Mouse (Mus musculus): ENCODE results near the gene Proser1. TPM values are rescaled to one million over a fixed set of nuclear protein-coding genes. Genes with fewer than 3 reads are reported as not detected.
A peak's percentile ranks its signal among the peaks of the same experiment; 100 is the strongest.

Proser1 gene
- total and polyA plus RNA-seq, 2 experiments from 2014 or later = 9.2 to 12.1 TPM

GRCm38 (mm10) chr3:53498351-53498905 is 35.0 kb downstream of the Proser1 start:
- Histone ChIP-seq H3K9me3 (ENCODE audit: low read length) (no peaks in the 10 kb centered on the region), H3K27ac (ENCODE audit: low read depth, low read length) (no peak overlapping the region), H3K4me2 (ENCODE audit: low read depth) (no peak overlapping the region), H3K27me3 (ENCODE audit: insufficient read depth, low read length) (no peaks in the 10 kb centered on the region), H3K9ac (no peak overlapping the region), H3K4me3 (ENCODE audit: low read depth, low read length) (no peak overlapping the region), H3K36me3 (ENCODE audit: insufficient read depth) (no peaks in the 10 kb centered on the region), H3K4me1 (ENCODE audit: insufficient read depth) (no peaks in the 10 kb centered on the region)
- no peak for DNase-seq
- WGBS = 86% methylated on average over 6 of the region's 6 CpGs
- ATAC-seq = no peak
- TF ChIP-seq CTCF (IDR thresholded peaks at IDR 0.05; ENCODE audit: low read depth) = no peak

- Histone ChIP-seq H3K27ac (ENCODE audit: low read depth, low read length) (no peak overlapping the region), H3K9me3 (ENCODE audit: low read length) (no peaks in the 10 kb centered on the region), H3K4me2 (ENCODE audit: low read depth) (no peak overlapping the region), H3K4me3 (ENCODE audit: low read depth, low read length) (no peak overlapping the region), H3K36me3 (ENCODE audit: insufficient read depth) (no peaks in the 10 kb centered on the region), H3K4me1 (ENCODE audit: insufficient read depth) (no peaks in the 10 kb centered on the region), H3K27me3 (ENCODE audit: insufficient read depth, low read length) (no peaks in the 10 kb centered on the region), H3K9ac (no peak overlapping the region)
- WGBS = 63% methylated on average over 6 of the region's 6 CpGs
- DNase-seq = peak; percentile 45
- peak; percentile 80 for TF ChIP-seq CTCF (IDR thresholded peaks at IDR 0.05; ENCODE audit: low read depth)
- peak; percentile 82 for ATAC-seq
These were observed 39.0 kb downstream of the Proser1 start for GRCm38 (mm10) chr3:53502428-53502827.

- Histone ChIP-seq H3K27me3 (ENCODE audit: insufficient read depth, low read length) (no peaks in the 10 kb centered on the region), H3K4me2 (ENCODE audit: low read depth) (no peak overlapping the region), H3K27ac (ENCODE audit: low read depth, low read length) (no peak overlapping the region), H3K9ac (no peak overlapping the region), H3K9me3 (ENCODE audit: low read length) (no peaks in the 10 kb centered on the region), H3K4me1 (ENCODE audit: insufficient read depth) (no peaks in the 10 kb centered on the region), H3K4me3 (ENCODE audit: low read depth, low read length) (no peak overlapping the region), H3K36me3 (ENCODE audit: insufficient read depth) (no peaks in the 10 kb centered on the region; the same call in 1 of the 2 replicates)
- WGBS = 66% methylated on average over 5 of the region's 5 CpGs
- DNase-seq = no peak
- TF ChIP-seq CTCF (IDR thresholded peaks at IDR 0.05; ENCODE audit: low read depth) = no peak
- no peak for ATAC-seq
These were observed 49.6 kb downstream of the Proser1 start for GRCm38 (mm10) chr3:53513096-53513495.

GRCm38 (mm10) chr3:53514221-53515065 is 51.0 kb downstream of the Proser1 start:
- no peak overlapping the region for H3K9ac ChIP-seq
- H3K9me3 ChIP-seq (ENCODE audit: low read length) = no peaks in the 10 kb centered on the region
- ATAC-seq (peak; percentile 69), DNase-seq (peak; percentile 21)
- TF ChIP-seq CTCF (IDR thresholded peaks at IDR 0.05; ENCODE audit: low read depth) = no peak
- WGBS = 75% methylated on average over 4 of the region's 4 CpGs
- H3K4me2 ChIP-seq (ENCODE audit: low read depth) = no peak overlapping the region
- no peaks in the 10 kb centered on the region for H3K4me1 ChIP-seq (ENCODE audit: insufficient read depth)
- H3K4me3 ChIP-seq (ENCODE audit: low read depth, low read length) = no peak overlapping the region
- H3K36me3 ChIP-seq (ENCODE audit: insufficient read depth) = no peaks in the 10 kb centered on the region; the same call in 1 of the 2 replicates
- H3K27ac ChIP-seq (ENCODE audit: low read depth, low read length) = no peak overlapping the region
- H3K27me3 ChIP-seq (ENCODE audit: insufficient read depth, low read length) = no peaks in the 10 kb centered on the region

- no peak overlapping the region for H3K9ac ChIP-seq
- H3K9me3 ChIP-seq (ENCODE audit: low read length) = no peaks in the 10 kb centered on the region
- no peaks in the 10 kb centered on the region for H3K36me3 ChIP-seq (ENCODE audit: insufficient read depth)
- peak; percentile 23; the same call in 1 of the 2 replicates for ATAC-seq
- no peaks in the 10 kb centered on the region for H3K27me3 ChIP-seq (ENCODE audit: insufficient read depth, low read length)
- no peak overlapping the region for H3K4me3 ChIP-seq (ENCODE audit: low read depth, low read length)
- no peak overlapping the region for H3K4me2 ChIP-seq (ENCODE audit: low read depth)
- 0 out of 2 replicates have a peak overlapping the region, but pooled peaks have one; percentile 0 for H3K27ac ChIP-seq (ENCODE audit: low read depth, low read length)
- H3K4me1 ChIP-seq (ENCODE audit: insufficient read depth) = no peaks in the 10 kb centered on the region
- 58% methylated on average over 10 of the region's 10 CpGs for WGBS
- DNase-seq = no peak
- no peak for TF ChIP-seq CTCF (IDR thresholded peaks at IDR 0.05; ENCODE audit: low read depth)
These were observed 59.3 kb downstream of the Proser1 start for GRCm38 (mm10) chr3:53522794-53523193.

GRCm38 (mm10) chr3:53525737-53526136 is 62.3 kb downstream of the Proser1 start:
- Histone ChIP-seq H3K27ac (ENCODE audit: low read depth, low read length) (no peak overlapping the region), H3K9ac (0 out of 2 replicates have a peak overlapping the region, but pooled peaks have one; percentile 40), H3K9me3 (ENCODE audit: low read length) (no peaks in the 10 kb centered on the region), H3K27me3 (ENCODE audit: insufficient read depth, low read length) (no peaks in the 10 kb centered on the region), H3K4me2 (ENCODE audit: low read depth) (peak overlapping the region; percentile 63), H3K4me1 (ENCODE audit: insufficient read depth) (no peaks in the 10 kb centered on the region), H3K4me3 (ENCODE audit: low read depth, low read length) (peak overlapping the region; percentile 41), H3K36me3 (ENCODE audit: insufficient read depth) (no peaks in the 10 kb centered on the region)
- ATAC-seq = peak; percentile 81
- TF ChIP-seq CTCF (IDR thresholded peaks at IDR 0.05; ENCODE audit: low read depth) = peak; percentile 94
- 8% methylated on average over 21 of the region's 21 CpGs for WGBS
- peak; percentile 93 for DNase-seq

GRCm38 (mm10) chr3:53530305-53530704 is 66.8 kb downstream of the Proser1 start:
- DNase-seq (no peak), ATAC-seq (no peak)
- Histone ChIP-seq H3K4me3 (ENCODE audit: low read depth, low read length) (no peak overlapping the region), H3K4me2 (ENCODE audit: low read depth) (no peak overlapping the region), H3K36me3 (ENCODE audit: insufficient read depth) (no peaks in the 10 kb centered on the region), H3K27me3 (ENCODE audit: insufficient read depth, low read length) (no peaks in the 10 kb centered on the region), H3K9me3 (ENCODE audit: low read length) (no peaks in the 10 kb centered on the region), H3K4me1 (ENCODE audit: insufficient read depth) (no peaks in the 10 kb centered on the region), H3K9ac (no peak overlapping the region), H3K27ac (ENCODE audit: low read depth, low read length) (no peak overlapping the region)
- WGBS = 83% methylated on average over 6 of the region's 6 CpGs
- TF ChIP-seq CTCF (IDR thresholded peaks at IDR 0.05; ENCODE audit: low read depth) = no peak

Other genes with a start within 250 kb of the Proser1 start
- gene Nhlrc3, start 334 bp upstream of the Proser1 start, total RNA-seq (2014; rRNA removed) = 13.8 and 14.7 TPM in 2 replicates
- gene Nhlrc3, start 334 bp upstream of the Proser1 start, polyA plus RNA-seq (2015; fragmentation: Nextera tagmentation; extraction: Ambion mirVana) = 5.5 and 7.0 TPM in 2 replicates
- gene Stoml3, start 25.0 kb downstream of the Proser1 start, total RNA-seq (2014; rRNA removed) = 0.19 TPM in 1 of 2 replicates, not detected in the other
- 0.19 and 0.20 TPM in 2 replicates for gene Stoml3, start 25.0 kb downstream of the Proser1 start, polyA plus RNA-seq (2015; fragmentation: Nextera tagmentation; extraction: Ambion mirVana)
- gene Frem2, start 193.7 kb downstream of the Proser1 start, total RNA-seq (2014; rRNA removed) = 7.8 and 7.9 TPM in 2 replicates
- gene Frem2, start 193.7 kb downstream of the Proser1 start, polyA plus RNA-seq (2015; fragmentation: Nextera tagmentation; extraction: Ambion mirVana) = 1.1 and 1.5 TPM in 2 replicates